In the genomic region with DNA sequence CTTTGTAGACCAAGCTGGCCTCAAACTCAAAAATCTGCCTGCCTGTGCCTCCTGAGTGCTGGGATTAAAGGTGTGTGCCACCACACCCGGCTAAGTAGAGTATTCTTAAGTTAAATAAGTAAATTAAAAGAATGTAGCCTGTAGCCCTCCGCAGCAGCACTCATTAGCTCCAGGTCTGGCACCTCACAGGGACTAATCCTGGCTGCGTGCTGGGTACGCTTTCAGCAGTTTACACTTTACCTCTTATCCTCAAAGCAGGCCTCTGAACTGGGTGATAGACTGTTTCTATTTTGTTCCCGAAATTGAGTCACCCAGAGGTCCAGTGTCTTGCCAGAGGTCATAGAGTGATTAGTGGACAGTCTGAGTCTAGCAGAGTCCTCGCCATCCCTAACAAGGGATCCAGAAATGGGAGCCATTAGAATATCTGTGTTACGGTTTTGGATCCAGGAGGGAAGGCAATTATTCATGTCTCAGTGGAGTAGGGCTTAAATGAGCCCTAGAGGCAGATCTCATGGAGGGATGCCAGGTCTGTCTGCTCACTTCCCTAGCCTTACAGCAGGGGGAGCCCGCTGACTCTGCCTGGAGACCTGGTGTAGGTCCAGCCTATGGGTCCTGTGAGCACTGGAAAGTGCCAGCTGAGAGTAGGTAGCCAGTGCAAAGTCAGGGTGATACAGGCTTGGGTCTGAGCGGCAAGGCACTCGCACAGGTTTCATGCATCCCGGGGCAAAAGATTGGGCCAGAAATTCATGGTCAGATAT, we compare ENCODE assay signal across 8 mouse cellular contexts. TPM values are rescaled to one million over a fixed set of nuclear protein-coding genes. Genes with fewer than 3 reads are reported as not detected.
DNase-seq lines count a peak whose midpoint lies in the region; ATAC-seq and TF ChIP-seq lines count a peak whose summit lies in the region.

No protein-coding gene starts in this region.

- 30% methylated on average over 11 of the region's 11 CpGs for WGBS in heart, embryonic 15.5 days
- 29% methylated on average over 11 of the region's 11 CpGs for WGBS in liver, embryonic 12.5 days (ENCODE audit: insufficient replicate concordance)
- WGBS in neural tube, embryonic 12.5 days = 42% methylated on average over 11 of the region's 11 CpGs
- 28% methylated on average over 11 of the region's 11 CpGs for WGBS in stomach, postnatal 0 days

- TF ChIP-seq EP300 in stomach, postnatal 0 days (optimal IDR thresholded peaks at IDR 0.05) = no peak

- no peak overlapping the region for H3K4me2 ChIP-seq in heart, embryonic 15.5 days
- H3K4me2 ChIP-seq in liver, embryonic 12.5 days = no peak overlapping the region
- H3K4me2 ChIP-seq in neural tube, embryonic 12.5 days (replicated peaks) = no peak overlapping the region
- H3K4me2 ChIP-seq in stomach, postnatal 0 days (replicated peaks; ENCODE audit: low read depth) = no peak overlapping the region

- peak; percentile 66; the same call in 1 of the 2 replicates for ATAC-seq in heart, embryonic 15.5 days (replicated peaks; ENCODE audit: insufficient number of reproducible peaks, insufficient read depth, low FRiP score, low read depth)
- ATAC-seq in liver, embryonic 12.5 days = 0 out of 2 replicates have a peak, but pooled peaks have one; percentile 42
- ATAC-seq in neural tube, embryonic 12.5 days (ENCODE audit: low FRiP score, low read depth) = 0 out of 2 replicates have a peak, but pooled peaks have one; percentile 66
- peak; percentile 76 for ATAC-seq in stomach, postnatal 0 days (ENCODE audit: low FRiP score, low TSS enrichment)

- H3K36me3 ChIP-seq in heart, embryonic 15.5 days = peaks cover 4% of the 10 kb centered on the region
- H3K36me3 ChIP-seq in liver, embryonic 12.5 days = peaks cover 12% of the 10 kb centered on the region
- peaks cover 10% of the 10 kb centered on the region for H3K36me3 ChIP-seq in neural tube, embryonic 12.5 days
- no peaks in the 10 kb centered on the region for H3K36me3 ChIP-seq in stomach, postnatal 0 days (ENCODE audit: control insufficient read depth, insufficient read depth, low read length)

- peaks cover 3% of the 10 kb centered on the region; the same call in 1 of the 2 replicates for H3K4me1 ChIP-seq in heart, embryonic 15.5 days (replicated peaks)
- H3K4me1 ChIP-seq in liver, embryonic 12.5 days = no peaks in the 10 kb centered on the region
- peaks cover 17% of the 10 kb centered on the region; the same call in 1 of the 2 replicates for H3K4me1 ChIP-seq in neural tube, embryonic 12.5 days
- no peaks in the 10 kb centered on the region for H3K4me1 ChIP-seq in stomach, postnatal 0 days (replicated peaks; ENCODE audit: control insufficient read depth, insufficient read depth)

- no peak overlapping the region for H3K27ac ChIP-seq in heart, embryonic 15.5 days
- H3K27ac ChIP-seq in liver, embryonic 12.5 days = no peak overlapping the region
- H3K27ac ChIP-seq in neural tube, embryonic 12.5 days = no peak overlapping the region
- H3K27ac ChIP-seq in stomach, postnatal 0 days (replicated peaks) = no peak overlapping the region

- peaks cover 5% of the 10 kb centered on the region for H3K27me3 ChIP-seq in heart, embryonic 15.5 days
- H3K27me3 ChIP-seq in liver, embryonic 12.5 days (replicated peaks) = peaks cover 27% of the 10 kb centered on the region
- H3K27me3 ChIP-seq in neural tube, embryonic 12.5 days (replicated peaks) = no peaks in the 10 kb centered on the region
- no peaks in the 10 kb centered on the region for H3K27me3 ChIP-seq in stomach, postnatal 0 days (ENCODE audit: control insufficient read depth, insufficient read depth, low read length)

- no peak overlapping the region for H3K9ac ChIP-seq in heart, embryonic 15.5 days
- no peak overlapping the region for H3K9ac ChIP-seq in liver, embryonic 12.5 days
- H3K9ac ChIP-seq in neural tube, embryonic 12.5 days = no peak overlapping the region
- no peak overlapping the region for H3K9ac ChIP-seq in stomach, postnatal 0 days (ENCODE audit: low read length)

- TF ChIP-seq CTCF in stomach, postnatal 0 days (IDR thresholded peaks at IDR 0.05; ENCODE audit: low read depth) = peak; percentile 96

- DNase-seq in A20 (ENCODE audit: low read depth, low spot score) = peak; percentile 80
- peak; percentile 60 to 74 for DNase-seq in adrenal gland, postnatal 4 days (ENCODE audit: low spot score in 2 of 2)
- DNase-seq in fibroblast of lung, adult 2 months (ENCODE audit: low read depth) = peak; percentile 70
- peak; percentile 92 for DNase-seq in kidney, postnatal 10 days
- peak; percentile 88 for DNase-seq in stomach, postnatal 0 days (ENCODE audit: low spot score)

- H3K4me3 ChIP-seq in heart, embryonic 15.5 days = no peak overlapping the region
- H3K4me3 ChIP-seq in liver, embryonic 12.5 days = no peak overlapping the region
- no peak overlapping the region for H3K4me3 ChIP-seq in neural tube, embryonic 12.5 days
- H3K4me3 ChIP-seq in stomach, postnatal 0 days (ENCODE audit: low read depth, low read length) = no peak overlapping the region

- H3K9me3 ChIP-seq in heart, embryonic 15.5 days (replicated peaks) = no peaks in the 10 kb centered on the region
- no peaks in the 10 kb centered on the region for H3K9me3 ChIP-seq in liver, embryonic 12.5 days (replicated peaks)
- no peaks in the 10 kb centered on the region for H3K9me3 ChIP-seq in neural tube, embryonic 12.5 days
- no peaks in the 10 kb centered on the region for H3K9me3 ChIP-seq in stomach, postnatal 0 days (ENCODE audit: control insufficient read depth, low read length)

RNA-seq across cellular contexts. Expression of a gene that starts 12.7 kb away (rescaled TPM):
- total RNA-seq in adrenal gland, postnatal 4 days (2021) = 10 to 100 TPM; 20.7 to 21.7 TPM
- polyA plus RNA-seq in heart, embryonic 15.5 days (2015; fragmentation: Nextera tagmentation; extraction: Ambion mirVana) = 5.9 and 10.9 TPM in 2 replicates
- polyA plus RNA-seq in liver, embryonic 12.5 days (2016; fragmentation: Nextera tagmentation; extraction: Ambion mirVana) = 10.5 and 11.2 TPM in 2 replicates
- 14.5 and 17.2 TPM in 2 replicates for polyA plus RNA-seq in neural tube, embryonic 12.5 days (2016; fragmentation: Nextera tagmentation; extraction: Ambion mirVana)
- 3.7 and 4.3 TPM in 2 replicates for polyA plus RNA-seq in stomach, postnatal 0 days (2015; fragmentation: Nextera tagmentation; extraction: Ambion mirVana)

RNA-seq across cellular contexts. Expression of a gene that starts 16.3 kb away (rescaled TPM):
- total RNA-seq in adrenal gland, postnatal 4 days (2021) = 1 to 10 TPM; 3.4 to 5.7 TPM
- 0.81 and 4.5 TPM in 2 replicates for polyA plus RNA-seq in heart, embryonic 15.5 days (2015; fragmentation: Nextera tagmentation; extraction: Ambion mirVana)
- polyA plus RNA-seq in liver, embryonic 12.5 days (2016; fragmentation: Nextera tagmentation; extraction: Ambion mirVana) = 1.9 TPM in 2 replicates
- polyA plus RNA-seq in neural tube, embryonic 12.5 days (2016; fragmentation: Nextera tagmentation; extraction: Ambion mirVana) = 5.0 TPM in 2 replicates
- polyA plus RNA-seq in stomach, postnatal 0 days (2015; fragmentation: Nextera tagmentation; extraction: Ambion mirVana) = 0.87 and 1.1 TPM in 2 replicates

RNA-seq across cellular contexts. Expression of a gene that starts 36.3 kb away (rescaled TPM):
- total RNA-seq in adrenal gland, postnatal 4 days (2021) = 10 to 100 TPM; 12.7 to 14.0 TPM
- 0.21 and 0.53 TPM in 2 replicates for polyA plus RNA-seq in heart, embryonic 15.5 days (2015; fragmentation: Nextera tagmentation; extraction: Ambion mirVana)
- 0.50 and 0.63 TPM in 2 replicates for polyA plus RNA-seq in liver, embryonic 12.5 days (2016; fragmentation: Nextera tagmentation; extraction: Ambion mirVana)
- polyA plus RNA-seq in neural tube, embryonic 12.5 days (2016; fragmentation: Nextera tagmentation; extraction: Ambion mirVana) = 12.7 and 13.9 TPM in 2 replicates
- 0.12 and 0.21 TPM in 2 replicates for polyA plus RNA-seq in stomach, postnatal 0 days (2015; fragmentation: Nextera tagmentation; extraction: Ambion mirVana)

RNA-seq across cellular contexts. Expression of a gene that starts 45.2 kb away (rescaled TPM):
- total RNA-seq in adrenal gland, postnatal 4 days (2021) = 10 to 100 TPM; 78.8 to 80.7 TPM
- polyA plus RNA-seq in heart, embryonic 15.5 days (2015; fragmentation: Nextera tagmentation; extraction: Ambion mirVana) = 53.4 and 56.4 TPM in 2 replicates
- polyA plus RNA-seq in liver, embryonic 12.5 days (2016; fragmentation: Nextera tagmentation; extraction: Ambion mirVana) = 48.6 and 51.5 TPM in 2 replicates
- 83.4 and 86.4 TPM in 2 replicates for polyA plus RNA-seq in neural tube, embryonic 12.5 days (2016; fragmentation: Nextera tagmentation; extraction: Ambion mirVana)
- polyA plus RNA-seq in stomach, postnatal 0 days (2015; fragmentation: Nextera tagmentation; extraction: Ambion mirVana) = 49.2 and 51.4 TPM in 2 replicates
